Mouse (Mus musculus): Measurements from ENCODE around the gene Gm10974. TPM values are rescaled to one million over a fixed set of nuclear protein-coding genes. Genes with fewer than 3 reads are reported as not detected.
A peak's percentile ranks its signal among the peaks of the same experiment; 100 is the strongest.

The Gm10974 gene
- total and polyA plus RNA-seq, 2 experiments from 2014 or later: not detected

GRCm38 (mm10) chr7:66397288-66397687, 31.6 kb downstream of the Gm10974 start:
- TF ChIP-seq EP300 (IDR thresholded peaks at IDR 0.05; ENCODE audit: low read depth): no peak
- no peak for TF ChIP-seq CTCF (IDR thresholded peaks at IDR 0.05; ENCODE audit: low read depth)
- ATAC-seq (ENCODE audit: insufficient read depth, low read depth) (no peak), DNase-seq (ENCODE audit: low spot score) (no peak)
- no peak overlapping the region for H3K4me3 ChIP-seq (ENCODE audit: low read depth, low read length)
- 84% methylated on average over 3 of the region's 3 CpGs for WGBS
- no peak overlapping the region for H3K4me2 ChIP-seq (ENCODE audit: low read depth, low read length)
- no peak overlapping the region for H3K27ac ChIP-seq (ENCODE audit: low read depth)
- H3K36me3 ChIP-seq (replicated peaks; ENCODE audit: control insufficient read depth, insufficient read depth, low read length): no peaks in the 10 kb centered on the region
- H3K27me3 ChIP-seq (ENCODE audit: control insufficient read depth, insufficient read depth, low read length): no peaks in the 10 kb centered on the region
- H3K9ac ChIP-seq (replicated peaks; ENCODE audit: low read depth, low read length): no peak overlapping the region
- no peaks in the 10 kb centered on the region for H3K4me1 ChIP-seq (ENCODE audit: control insufficient read depth, insufficient read depth)
- H3K9me3 ChIP-seq (replicated peaks; ENCODE audit: control insufficient read depth, low read length): no peaks in the 10 kb centered on the region

GRCm38 (mm10) chr7:66401605-66402004, 35.9 kb downstream of the Gm10974 start:
- ATAC-seq (ENCODE audit: insufficient read depth, low read depth): no peak
- no peak overlapping the region for H3K4me2 ChIP-seq (ENCODE audit: low read depth, low read length)
- no peak for DNase-seq (ENCODE audit: low spot score)
- H3K27me3 ChIP-seq (ENCODE audit: control insufficient read depth, insufficient read depth, low read length): no peaks in the 10 kb centered on the region
- TF ChIP-seq EP300 (IDR thresholded peaks at IDR 0.05; ENCODE audit: low read depth) (no peak), CTCF (IDR thresholded peaks at IDR 0.05; ENCODE audit: low read depth) (no peak)
- H3K27ac ChIP-seq (ENCODE audit: low read depth): no peak overlapping the region
- no peak overlapping the region for H3K4me3 ChIP-seq (ENCODE audit: low read depth, low read length)
- no peaks in the 10 kb centered on the region for H3K9me3 ChIP-seq (replicated peaks; ENCODE audit: control insufficient read depth, low read length)
- no peak overlapping the region for H3K9ac ChIP-seq (replicated peaks; ENCODE audit: low read depth, low read length)
- 0 out of 2 replicates have a peak, but pooled peaks cover 5% of the 10 kb centered on the region for H3K4me1 ChIP-seq (ENCODE audit: control insufficient read depth, insufficient read depth)
- WGBS: 66% methylated on average over 8 of the region's 8 CpGs
- no peaks in the 10 kb centered on the region for H3K36me3 ChIP-seq (replicated peaks; ENCODE audit: control insufficient read depth, insufficient read depth, low read length)

- 83% methylated on average over 5 of the region's 5 CpGs for WGBS
- DNase-seq (ENCODE audit: low spot score) (no peak), ATAC-seq (ENCODE audit: insufficient read depth, low read depth) (no peak)
- 0 out of 2 replicates have a peak, but pooled peaks cover 5% of the 10 kb centered on the region for H3K4me1 ChIP-seq (ENCODE audit: control insufficient read depth, insufficient read depth)
- TF ChIP-seq EP300 (IDR thresholded peaks at IDR 0.05; ENCODE audit: low read depth): no peak
- TF ChIP-seq CTCF (IDR thresholded peaks at IDR 0.05; ENCODE audit: low read depth): no peak
- H3K9ac ChIP-seq (replicated peaks; ENCODE audit: low read depth, low read length): no peak overlapping the region
- H3K4me2 ChIP-seq (ENCODE audit: low read depth, low read length): no peak overlapping the region
- H3K36me3 ChIP-seq (replicated peaks; ENCODE audit: control insufficient read depth, insufficient read depth, low read length): no peaks in the 10 kb centered on the region
- H3K27ac ChIP-seq (ENCODE audit: low read depth): no peak overlapping the region
- no peaks in the 10 kb centered on the region for H3K9me3 ChIP-seq (replicated peaks; ENCODE audit: control insufficient read depth, low read length)
- no peak overlapping the region for H3K4me3 ChIP-seq (ENCODE audit: low read depth, low read length)
- H3K27me3 ChIP-seq (ENCODE audit: control insufficient read depth, insufficient read depth, low read length): no peaks in the 10 kb centered on the region
These were observed 37.2 kb downstream of the Gm10974 start for GRCm38 (mm10) chr7:66402876-66403275.

- Histone ChIP-seq H3K36me3 (replicated peaks; ENCODE audit: control insufficient read depth, insufficient read depth, low read length) (no peaks in the 10 kb centered on the region), H3K4me2 (ENCODE audit: low read depth, low read length) (no peak overlapping the region), H3K9me3 (replicated peaks; ENCODE audit: control insufficient read depth, low read length) (no peaks in the 10 kb centered on the region), H3K4me3 (ENCODE audit: low read depth, low read length) (no peak overlapping the region), H3K4me1 (ENCODE audit: control insufficient read depth, insufficient read depth) (0 out of 2 replicates have a peak, but pooled peaks cover 5% of the 10 kb centered on the region), H3K27ac (ENCODE audit: low read depth) (no peak overlapping the region), H3K9ac (replicated peaks; ENCODE audit: low read depth, low read length) (no peak overlapping the region), H3K27me3 (ENCODE audit: control insufficient read depth, insufficient read depth, low read length) (no peaks in the 10 kb centered on the region)
- 67% methylated on average over 10 of the region's 10 CpGs for WGBS
- no peak for ATAC-seq (ENCODE audit: insufficient read depth, low read depth)
- TF ChIP-seq EP300 (IDR thresholded peaks at IDR 0.05; ENCODE audit: low read depth): no peak
- no peak for TF ChIP-seq CTCF (IDR thresholded peaks at IDR 0.05; ENCODE audit: low read depth)
- DNase-seq (ENCODE audit: low spot score): no peak
These were observed 38.4 kb downstream of the Gm10974 start for GRCm38 (mm10) chr7:66404141-66404540.

GRCm38 (mm10) chr7:66404802-66405201, 39.1 kb downstream of the Gm10974 start:
- WGBS: 56% methylated on average over 4 of the region's 4 CpGs
- Histone ChIP-seq H3K4me3 (ENCODE audit: low read depth, low read length) (no peak overlapping the region), H3K9ac (replicated peaks; ENCODE audit: low read depth, low read length) (no peak overlapping the region), H3K4me1 (ENCODE audit: control insufficient read depth, insufficient read depth) (0 out of 2 replicates have a peak, but pooled peaks cover 5% of the 10 kb centered on the region), H3K27ac (ENCODE audit: low read depth) (no peak overlapping the region), H3K27me3 (ENCODE audit: control insufficient read depth, insufficient read depth, low read length) (no peaks in the 10 kb centered on the region), H3K9me3 (replicated peaks; ENCODE audit: control insufficient read depth, low read length) (no peaks in the 10 kb centered on the region), H3K4me2 (ENCODE audit: low read depth, low read length) (no peak overlapping the region), H3K36me3 (replicated peaks; ENCODE audit: control insufficient read depth, insufficient read depth, low read length) (no peaks in the 10 kb centered on the region)
- ATAC-seq (ENCODE audit: insufficient read depth, low read depth) (peak; percentile 28; the same call in 1 of the 2 replicates), DNase-seq (ENCODE audit: low spot score) (no peak)
- TF ChIP-seq CTCF (IDR thresholded peaks at IDR 0.05; ENCODE audit: low read depth): no peak
- no peak for TF ChIP-seq EP300 (IDR thresholded peaks at IDR 0.05; ENCODE audit: low read depth)

- ATAC-seq (ENCODE audit: insufficient read depth, low read depth) (0 out of 2 replicates have a peak, but pooled peaks have one; percentile 24), DNase-seq (ENCODE audit: low spot score) (no peak)
- Histone ChIP-seq H3K4me3 (ENCODE audit: low read depth, low read length) (no peak overlapping the region), H3K27ac (ENCODE audit: low read depth) (no peak overlapping the region), H3K36me3 (replicated peaks; ENCODE audit: control insufficient read depth, insufficient read depth, low read length) (no peaks in the 10 kb centered on the region), H3K9me3 (replicated peaks; ENCODE audit: control insufficient read depth, low read length) (no peaks in the 10 kb centered on the region), H3K9ac (replicated peaks; ENCODE audit: low read depth, low read length) (no peak overlapping the region), H3K27me3 (ENCODE audit: control insufficient read depth, insufficient read depth, low read length) (no peaks in the 10 kb centered on the region), H3K4me1 (ENCODE audit: control insufficient read depth, insufficient read depth) (0 out of 2 replicates have a peak, but pooled peaks cover 5% of the 10 kb centered on the region), H3K4me2 (ENCODE audit: low read depth, low read length) (0 out of 2 replicates have a peak overlapping the region, but pooled peaks have one; percentile 18)
- TF ChIP-seq CTCF (IDR thresholded peaks at IDR 0.05; ENCODE audit: low read depth) (no peak), EP300 (IDR thresholded peaks at IDR 0.05; ENCODE audit: low read depth) (no peak)
- 24% methylated on average over 11 of the region's 11 CpGs for WGBS
These were observed 39.8 kb downstream of the Gm10974 start for GRCm38 (mm10) chr7:66405541-66405940.
